Mouse (Mus musculus) midbrain, embryonic 15.5 days (tissue): ENCODE data around the gene Mlc1. TPM values are rescaled to one million over a fixed set of nuclear protein-coding genes. Genes with fewer than 3 reads are reported as not detected.

Source experiments
- ATAC-seq: fragments of 200-750 bp; cut with Nextera tagmentation; replicated peaks from 2 replicates; pipeline ENCODE4 v1.8.0; 2017; ENCODE audit warnings: moderate TSS enrichment
- H3K27ac ChIP-seq: fragments of 300-500 bp; sonication (generic); 2 replicates; pipeline ENCODE4 v1.5.1; 2015; ENCODE audit warnings: mild to moderate bottlenecking, inconsistent platforms
- H3K27me3 ChIP-seq: fragments of 300-500 bp; sonication (generic); replicated peaks from 2 replicates; pipeline ENCODE4 v1.6.1; 2015; ENCODE audit warnings: inconsistent platforms
- H3K36me3 ChIP-seq: fragments of 300-500 bp; sonication (generic); replicated peaks from 2 replicates; pipeline ENCODE4 v1.6.1; 2015; ENCODE audit warnings: inconsistent platforms
- H3K4me1 ChIP-seq: fragments of 300-500 bp; sonication (generic); 2 replicates; pipeline ENCODE4 v1.6.1; 2015; ENCODE audit warnings: inconsistent platforms
- H3K4me2 ChIP-seq: fragments of 300-500 bp; sonication (generic); 2 replicates; pipeline ENCODE4 v1.6.1; 2015; ENCODE audit warnings: inconsistent platforms, mild to moderate bottlenecking, moderate library complexity
- H3K4me3 ChIP-seq: fragments of 300-500 bp; sonication (generic); 2 replicates; pipeline ENCODE4 v1.5.1; 2015; ENCODE audit warnings: mild to moderate bottlenecking, inconsistent platforms
- H3K9ac ChIP-seq: fragments of 300-500 bp; sonication (generic); 2 replicates; pipeline ENCODE4 v1.6.1; 2015; ENCODE audit warnings: mild to moderate bottlenecking, inconsistent platforms
- H3K9me3 ChIP-seq: fragments of 300-500 bp; sonication (generic); 2 replicates; pipeline ENCODE4 v1.6.1; 2016; ENCODE audit warnings: inconsistent platforms
- WGBS: fragments of 180-500 bp; shearing (Covaris S2); methylation state at CpG from one replicate; pipeline ENCODE4 v1.1.7; 2015; ENCODE audit warnings: mixed read lengths; 5-methylcytosine and 5-hydroxymethylcytosine counted together
- polyA plus RNA-seq: library from polyadenylated mRNA; unstranded; fragments of >200 nt; fragmentation: Nextera tagmentation; extraction: Ambion mirVana; gene quantifications from 2 replicates; pipeline ENCODE4 v1.2.1, GENCODE M21; 2015

Mlc1 gene
- polyA plus RNA-seq, 1 experiment from 2014 or later: 14.8 TPM

DNA sequence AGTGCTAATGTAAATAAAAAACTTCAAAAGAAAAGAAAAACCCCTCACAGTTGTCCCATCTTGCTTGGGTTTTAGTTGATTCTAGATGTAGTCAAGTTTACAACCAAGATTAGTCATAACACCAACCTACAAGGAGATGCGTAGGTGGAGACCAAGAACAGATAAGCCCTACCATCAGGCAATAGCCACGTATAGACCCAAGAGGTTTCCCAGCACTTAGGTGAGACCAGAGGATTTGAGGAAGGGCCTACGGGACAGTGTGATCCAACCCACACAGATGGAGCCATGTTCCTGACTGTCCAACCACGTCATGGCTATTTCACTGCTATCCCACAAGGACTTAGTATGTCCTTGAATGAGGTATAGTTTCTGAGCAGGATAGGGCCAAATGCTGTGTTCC lies 6.5 kb downstream of the Mlc1 start:
- no peak for ATAC-seq
- no peak overlapping the region for H3K4me2 ChIP-seq
- no peaks in the 10 kb centered on the region for H3K9me3 ChIP-seq
- H3K27ac ChIP-seq: no peak overlapping the region
- H3K9ac ChIP-seq: no peak overlapping the region
- 90% methylated on average over 4 of the region's 4 CpGs for WGBS
- H3K36me3 ChIP-seq: no peaks in the 10 kb centered on the region
- no peaks in the 10 kb centered on the region for H3K27me3 ChIP-seq
- no peak overlapping the region for H3K4me3 ChIP-seq
- H3K4me1 ChIP-seq: no peaks in the 10 kb centered on the region

DNA sequence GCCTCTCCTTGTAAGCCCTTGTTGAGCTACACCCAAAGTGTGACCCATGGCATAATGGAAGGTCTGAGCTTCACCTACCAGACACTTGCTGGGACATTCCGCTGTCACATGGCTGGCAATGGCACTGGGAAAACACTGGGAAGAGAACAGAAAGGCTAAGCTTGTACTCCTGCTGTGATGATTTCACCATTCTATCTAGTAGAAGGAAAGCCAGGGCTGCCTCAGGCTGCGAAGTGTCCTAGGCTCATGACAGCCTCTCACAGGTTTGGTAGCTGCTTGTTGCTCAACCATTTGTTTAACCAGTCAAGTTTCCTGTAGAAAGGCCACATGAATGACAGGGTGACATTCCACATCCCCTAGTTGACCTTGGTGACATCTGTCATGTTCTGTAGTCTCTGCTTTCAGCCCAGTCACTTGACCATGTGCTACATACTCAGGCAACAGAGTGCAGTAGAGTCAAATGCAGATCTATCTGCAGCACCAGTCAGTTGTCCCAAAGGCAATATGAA lies 14.7 kb downstream of the Mlc1 start:
- Histone ChIP-seq H3K9me3 (no peaks in the 10 kb centered on the region), H3K27ac (no peak overlapping the region), H3K4me1 (no peaks in the 10 kb centered on the region), H3K4me2 (no peak overlapping the region), H3K27me3 (no peaks in the 10 kb centered on the region), H3K36me3 (no peaks in the 10 kb centered on the region), H3K9ac (no peak overlapping the region), H3K4me3 (no peak overlapping the region)
- WGBS: 99% methylated on average over 2 of the region's 2 CpGs
- ATAC-seq: no peak

DNA sequence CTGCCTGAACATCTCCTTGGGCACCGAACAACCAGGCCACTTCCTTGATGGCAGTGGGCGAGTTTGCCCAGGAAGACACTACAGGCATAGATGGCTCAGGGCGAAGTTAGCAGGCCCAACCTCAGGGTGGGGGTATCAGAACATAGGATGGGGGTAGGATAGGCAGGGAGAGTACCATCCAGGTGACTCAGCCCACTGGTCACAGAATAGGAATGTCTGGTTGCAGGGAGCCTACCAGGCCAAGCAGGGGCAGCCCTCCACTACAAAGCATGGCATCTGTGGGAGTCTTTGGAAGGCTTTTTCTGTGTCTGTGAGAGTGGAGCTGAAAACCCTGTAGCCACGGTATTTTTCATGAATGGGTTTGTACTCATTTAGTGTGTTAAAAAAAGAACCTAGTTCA lies 21.3 kb downstream of the Mlc1 start:
- H3K4me1 ChIP-seq: peaks cover 10% of the 10 kb centered on the region
- 79% methylated on average over 4 of the region's 4 CpGs for WGBS
- H3K36me3 ChIP-seq: no peaks in the 10 kb centered on the region
- no peak overlapping the region for H3K4me2 ChIP-seq
- H3K27me3 ChIP-seq: peaks cover 12% of the 10 kb centered on the region
- no peaks in the 10 kb centered on the region for H3K9me3 ChIP-seq
- no peak overlapping the region for H3K4me3 ChIP-seq
- no peak for ATAC-seq
- H3K27ac ChIP-seq: no peak overlapping the region
- no peak overlapping the region for H3K9ac ChIP-seq

DNA sequence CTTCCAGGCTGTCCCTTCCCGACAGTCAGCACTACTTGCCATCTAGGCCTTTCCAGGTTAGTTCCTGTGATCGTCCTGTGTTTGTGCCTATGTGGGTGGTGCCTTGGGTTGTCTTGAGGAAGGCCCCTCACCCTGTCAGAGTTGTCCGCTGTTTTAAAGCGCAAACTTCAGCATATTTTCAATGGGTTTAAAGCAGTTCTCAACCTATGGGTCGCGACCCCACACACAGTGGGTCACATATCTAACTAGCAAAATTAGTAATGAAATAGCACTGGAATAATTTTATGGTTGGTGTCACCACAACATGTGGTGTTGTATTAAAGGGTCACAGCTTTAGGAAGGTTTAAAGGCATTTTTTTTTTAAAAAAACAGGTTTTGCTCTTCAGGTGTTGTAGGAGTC lies 23.5 kb downstream of the Mlc1 start:
- H3K27ac ChIP-seq: no peak overlapping the region
- H3K27me3 ChIP-seq: peaks cover 12% of the 10 kb centered on the region
- WGBS: 85% methylated on average over 6 of the region's 6 CpGs
- H3K4me3 ChIP-seq: no peak overlapping the region
- H3K9me3 ChIP-seq: no peaks in the 10 kb centered on the region
- no peak for ATAC-seq
- H3K9ac ChIP-seq: no peak overlapping the region
- no peaks in the 10 kb centered on the region for H3K36me3 ChIP-seq
- H3K4me2 ChIP-seq: no peak overlapping the region
- H3K4me1 ChIP-seq: peaks cover 10% of the 10 kb centered on the region

- Histone ChIP-seq H3K36me3 (no peaks in the 10 kb centered on the region), H3K4me3 (peak within 1 kb of the TSS; percentile 44), H3K4me1 (peaks cover 10% of the 10 kb centered on the region), H3K27me3 (peaks cover 12% of the 10 kb centered on the region), H3K27ac (no peak within 1 kb of the TSS), H3K4me2 (peak within 1 kb of the TSS; percentile 89), H3K9ac (peak within 1 kb of the TSS; percentile 47), H3K9me3 (no peaks in the 10 kb centered on the region)
- ATAC-seq: peak; percentile 85
- 2% methylated on average over 52 of the region's 53 CpGs for WGBS
Observed at GRCm38 (mm10) chr15:88954368-88955072, 24.3 kb downstream of the Mlc1 start, which contains the start of gene Ttll8. Gene Ttll8, minus strand, starts transcription at chr15:88954418.

DNA sequence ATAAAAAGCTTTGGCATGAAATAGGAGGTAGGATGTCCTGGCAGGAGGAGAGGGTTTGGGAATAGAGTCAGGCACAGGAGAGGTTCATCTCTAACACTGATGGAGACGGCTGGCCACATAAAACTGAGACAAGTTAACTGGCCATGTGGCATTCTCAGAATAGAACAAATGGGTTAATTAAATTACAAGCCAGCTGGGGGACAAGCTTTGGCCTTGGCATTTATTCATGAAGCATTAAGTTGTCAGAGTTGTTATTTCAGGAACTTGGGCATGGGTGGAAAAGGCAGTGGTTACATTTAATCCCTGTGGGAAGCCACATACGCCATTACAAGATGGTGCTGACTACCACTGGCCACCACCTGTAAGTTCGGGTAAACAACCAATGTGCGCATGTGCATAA lies 27.6 kb downstream of the Mlc1 start:
- no peaks in the 10 kb centered on the region for H3K36me3 ChIP-seq
- 84% methylated on average over 4 of the region's 4 CpGs for WGBS
- H3K9me3 ChIP-seq: no peaks in the 10 kb centered on the region
- H3K4me3 ChIP-seq: no peak overlapping the region
- no peak overlapping the region for H3K27ac ChIP-seq
- no peak for ATAC-seq
- no peak overlapping the region for H3K9ac ChIP-seq
- H3K4me1 ChIP-seq: peaks cover 10% of the 10 kb centered on the region
- peaks cover 12% of the 10 kb centered on the region for H3K27me3 ChIP-seq
- H3K4me2 ChIP-seq: no peak overlapping the region

DNA sequence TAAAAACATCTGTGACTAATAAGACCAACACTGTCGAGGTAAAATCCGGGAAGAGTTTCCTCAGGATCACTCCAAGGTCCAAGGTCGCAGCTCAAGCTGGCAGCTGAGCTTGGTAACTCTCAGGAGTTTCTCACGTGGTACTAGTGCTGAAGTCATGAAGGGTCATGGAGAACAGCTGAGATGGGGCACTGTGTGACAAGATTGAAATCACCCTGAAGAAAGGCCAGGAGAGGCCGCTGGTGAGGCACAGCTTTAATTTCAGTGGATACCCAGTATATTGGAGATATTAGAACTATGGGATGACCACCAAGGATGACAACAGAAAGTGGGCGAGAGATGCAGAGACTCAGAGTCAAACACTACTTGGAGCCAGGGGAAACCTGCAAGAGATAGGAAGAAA lies 32.0 kb downstream of the Mlc1 start:
- no peak for ATAC-seq
- 57% methylated on average over 6 of the region's 6 CpGs for WGBS
- Histone ChIP-seq H3K4me1 (no peaks in the 10 kb centered on the region), H3K4me3 (no peak overlapping the region), H3K36me3 (no peaks in the 10 kb centered on the region), H3K4me2 (no peak overlapping the region), H3K27ac (no peak overlapping the region), H3K9ac (no peak overlapping the region), H3K9me3 (no peaks in the 10 kb centered on the region), H3K27me3 (no peaks in the 10 kb centered on the region)

DNA sequence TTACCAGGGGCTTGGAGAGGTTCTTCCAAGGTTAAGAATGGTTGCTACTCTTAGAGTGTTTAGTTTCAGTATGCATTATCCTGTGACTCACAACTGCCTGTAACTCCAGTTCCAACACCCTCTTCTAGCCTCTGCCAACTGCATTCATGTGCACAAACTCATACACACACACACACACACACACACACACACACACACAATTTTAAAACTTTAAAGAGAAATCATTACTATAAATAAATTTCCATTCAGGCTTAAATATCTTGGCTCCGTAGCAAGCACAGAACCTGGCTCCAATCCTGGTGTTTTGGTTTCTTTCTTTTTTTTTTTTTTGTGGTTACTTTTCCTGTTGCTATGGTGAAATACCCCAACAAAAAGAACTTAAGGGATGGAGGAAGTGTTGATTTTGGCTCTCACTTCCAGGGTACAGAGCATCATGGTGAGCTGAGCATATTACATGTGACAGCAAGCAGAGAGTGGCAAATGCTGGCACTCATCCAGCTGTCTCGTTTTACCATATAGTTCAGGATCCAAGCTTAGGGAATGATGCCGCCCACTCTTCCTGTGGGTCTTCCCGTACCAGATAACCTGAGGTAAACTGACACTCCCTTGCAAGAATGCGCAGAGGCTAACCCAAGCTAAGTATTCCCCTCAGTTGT lies 34.8 kb downstream of the Mlc1 start:
- Histone ChIP-seq H3K9me3 (no peaks in the 10 kb centered on the region), H3K36me3 (no peaks in the 10 kb centered on the region), H3K27me3 (no peaks in the 10 kb centered on the region), H3K4me2 (no peak overlapping the region), H3K27ac (no peak overlapping the region), H3K4me1 (no peaks in the 10 kb centered on the region), H3K9ac (no peak overlapping the region), H3K4me3 (no peak overlapping the region)
- WGBS: 87% methylated on average over 5 of the region's 5 CpGs
- no peak for ATAC-seq

DNA sequence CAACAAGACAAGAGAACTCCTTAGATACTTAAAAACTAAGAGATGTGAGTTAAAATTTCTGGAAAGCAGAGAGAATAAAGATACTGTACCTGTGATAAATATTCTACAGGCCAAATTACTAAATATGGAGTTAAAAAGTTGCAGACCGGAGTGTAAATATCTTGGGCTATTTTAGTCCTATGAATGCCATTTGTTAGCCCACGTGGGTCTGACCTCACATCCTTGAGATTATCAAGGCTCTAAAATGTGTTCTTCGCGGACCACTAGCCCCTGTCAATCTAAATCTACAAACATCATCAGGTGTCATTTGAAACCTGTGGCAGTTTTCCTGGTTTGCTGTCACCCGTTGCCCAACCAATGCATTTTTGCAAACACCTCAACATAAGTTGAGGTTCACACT lies 36.0 kb downstream of the Mlc1 start:
- H3K36me3 ChIP-seq: no peaks in the 10 kb centered on the region
- no peak overlapping the region for H3K9ac ChIP-seq
- no peaks in the 10 kb centered on the region for H3K27me3 ChIP-seq
- no peak overlapping the region for H3K4me3 ChIP-seq
- no peaks in the 10 kb centered on the region for H3K4me1 ChIP-seq
- H3K27ac ChIP-seq: no peak overlapping the region
- no peaks in the 10 kb centered on the region for H3K9me3 ChIP-seq
- no peak overlapping the region for H3K4me2 ChIP-seq
- no peak for ATAC-seq
- 87% methylated on average over 5 of the region's 5 CpGs for WGBS

GRCm38 (mm10) chr15:88937291-88937650 lies 41.5 kb downstream of the Mlc1 start:
- H3K9me3 ChIP-seq: no peaks in the 10 kb centered on the region
- 86% methylated on average over 2 of the region's 2 CpGs for WGBS
- H3K9ac ChIP-seq: no peak overlapping the region
- no peak for ATAC-seq
- H3K4me3 ChIP-seq: no peak overlapping the region
- H3K4me1 ChIP-seq: no peaks in the 10 kb centered on the region
- no peaks in the 10 kb centered on the region for H3K36me3 ChIP-seq
- H3K4me2 ChIP-seq: no peak overlapping the region
- no peak overlapping the region for H3K27ac ChIP-seq
- H3K27me3 ChIP-seq: no peaks in the 10 kb centered on the region

DNA sequence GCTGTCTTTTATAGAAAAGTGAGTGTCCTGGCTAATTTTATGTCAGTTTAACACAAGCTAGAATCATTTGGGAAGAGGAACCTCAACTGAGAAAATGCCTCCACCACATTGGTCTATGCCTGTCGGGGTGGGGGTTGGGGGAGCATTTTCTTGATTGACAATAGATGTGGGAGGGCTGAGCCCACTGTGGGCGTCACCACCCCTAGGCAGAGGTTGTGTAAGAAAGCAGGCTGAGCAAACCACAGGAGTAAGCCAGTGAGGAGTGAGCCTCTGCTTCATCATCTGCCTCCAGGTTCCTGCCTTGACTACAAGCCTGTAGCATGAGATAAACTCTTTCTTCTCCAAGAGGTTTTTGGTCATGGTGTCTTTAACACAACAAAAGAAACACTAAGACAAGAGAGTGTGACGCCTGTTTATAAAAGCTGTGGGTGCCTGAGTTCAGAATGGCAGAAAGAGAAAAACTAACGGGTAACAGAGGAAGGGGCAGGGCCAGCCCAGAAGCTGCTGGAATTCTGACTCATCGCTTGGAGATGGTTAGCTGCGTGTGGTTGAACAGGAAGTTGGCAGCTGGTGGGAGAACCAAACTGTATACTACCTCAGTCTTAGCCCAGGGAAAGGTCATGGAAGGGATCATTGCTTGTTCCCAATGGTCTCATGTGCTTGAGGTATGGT lies 42.1 kb downstream of the Mlc1 start:
- H3K36me3 ChIP-seq: no peaks in the 10 kb centered on the region
- no peaks in the 10 kb centered on the region for H3K27me3 ChIP-seq
- no peak overlapping the region for H3K4me3 ChIP-seq
- H3K9ac ChIP-seq: no peak overlapping the region
- no peaks in the 10 kb centered on the region for H3K9me3 ChIP-seq
- no peak for ATAC-seq
- WGBS: 72% methylated on average over 6 of the region's 6 CpGs
- no peak overlapping the region for H3K4me2 ChIP-seq
- H3K4me1 ChIP-seq: no peaks in the 10 kb centered on the region
- H3K27ac ChIP-seq: no peak overlapping the region

DNA sequence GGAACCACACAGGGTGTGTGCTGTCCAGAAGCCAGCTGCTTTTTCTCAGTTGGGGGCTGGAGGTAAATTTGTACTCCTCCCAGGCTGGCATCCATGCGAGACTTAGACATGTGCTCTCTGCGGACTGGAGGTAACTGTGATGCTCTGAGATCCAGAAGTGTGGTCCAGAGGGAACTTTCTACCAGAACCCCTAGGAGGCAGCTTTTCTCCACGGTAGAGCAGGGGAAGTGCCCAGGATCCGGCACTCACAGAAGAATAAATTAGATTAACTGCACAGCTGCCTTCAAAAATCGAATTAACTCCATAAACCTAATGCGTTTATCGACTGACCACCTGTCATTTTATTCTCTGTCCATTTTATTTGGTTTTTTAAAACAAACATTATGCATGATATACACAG lies 44.7 kb downstream of the Mlc1 start:
- H3K4me3 ChIP-seq: no peak overlapping the region
- no peak for ATAC-seq
- no peak overlapping the region for H3K9ac ChIP-seq
- no peaks in the 10 kb centered on the region for H3K9me3 ChIP-seq
- no peaks in the 10 kb centered on the region for H3K4me1 ChIP-seq
- H3K27me3 ChIP-seq: no peaks in the 10 kb centered on the region
- H3K27ac ChIP-seq: no peak overlapping the region
- 54% methylated on average over 7 of the region's 7 CpGs for WGBS
- H3K36me3 ChIP-seq: no peaks in the 10 kb centered on the region
- no peak overlapping the region for H3K4me2 ChIP-seq
